Mouse (Mus musculus) kidney, adult 2 months (tissue): ENCODE results near the gene Hist3h2ba.

Experiments used
- CTCF ChIP-seq: fragments of 200-500 bp; conservative IDR thresholded peaks from 2 replicates; pipeline ENCODE4 v1.5.1; 2011; ENCODE audit warnings: low read depth, mild to moderate bottlenecking, control low read depth, low read length, moderate library complexity, mixed read lengths; ENCODE audit not compliant: insufficient read depth, insufficient read length
- POLR2A ChIP-seq: fragments of 200-500 bp; IDR thresholded peaks from one replicate; pipeline ENCODE4 v1.6.1; 2011; ENCODE audit warnings: low read depth, low read length, control low read depth

GRCm38 (mm10) chr11:58927053-58927452 is 21.7 kb upstream of the Hist3h2ba start:
- TF ChIP-seq CTCF = no peak
- TF ChIP-seq POLR2A = no peak
